Mouse (Mus musculus): ENCODE measurements around the gene Igsf3. TPM values are rescaled to one million over a fixed set of nuclear protein-coding genes. Genes with fewer than 3 reads are reported as not detected.

Gene Igsf3
- total and polyA plus RNA-seq, 3 experiments, result 0.54 to 1.0 (median 0.59) TPM

DNA sequence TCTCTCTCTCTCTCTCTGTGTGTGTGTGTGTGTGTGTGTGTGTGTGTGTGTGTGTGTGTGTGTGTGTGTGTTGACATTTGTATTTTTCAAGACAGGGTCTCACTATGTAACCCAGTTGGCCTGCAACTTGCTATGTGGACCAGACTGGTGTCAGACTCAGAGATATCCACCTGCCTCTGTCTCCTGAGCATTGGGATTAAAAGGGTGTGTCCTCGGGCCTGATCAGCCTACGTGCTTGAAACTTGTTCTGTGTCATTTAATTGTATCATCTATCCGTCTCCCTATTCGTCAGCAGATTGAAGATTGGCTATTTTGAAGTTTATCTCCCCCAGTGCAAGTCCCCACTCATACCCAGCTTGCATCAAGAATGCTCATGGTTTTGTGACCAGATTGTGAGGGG, 14.5 kb upstream of the Igsf3 start:
- peaks cover 2% of the 10 kb centered on the region for H3K9me3 ChIP-seq (replicated peaks; ENCODE audit: low read length)
- DNase-seq (ENCODE audit: extremely low read depth), result no peak
- in situ Hi-C loops (cut with MboI; ENCODE audit: low pct_ligation_motif_present, low pct_unique_long_range_greater_than_20kb, low sequenced_read_pairs) (no loop called here), dilution Hi-C loops (cut with MboI; ENCODE audit: extremely low pct_ligation_motif_present, extremely low pct_unique_long_range_greater_than_20kb, low sequenced_read_pairs) (no loop called here)
- H3K27ac ChIP-seq (ENCODE audit: insufficient read depth, low read depth), result no peak overlapping the region
- TF ChIP-seq PAX5 (IDR thresholded peaks at IDR 0.05; ENCODE audit: low read length) (no peak), ELF1 (IDR thresholded peaks at IDR 0.05; ENCODE audit: low read depth, low read length) (no peak), E2F4 (IDR thresholded peaks at IDR 0.05; ENCODE audit: insufficient replicate concordance, low read depth, low read length) (no peak), CHD1 (IDR thresholded peaks at IDR 0.05; ENCODE audit: low read depth, low read length) (no peak), EP300 (IDR thresholded peaks at IDR 0.05; ENCODE audit: low read length) (no peak), JUND (conservative IDR thresholded peaks at IDR 0.05; ENCODE audit: low read depth, low read length) (no peak), POLR2AphosphoS2 (IDR thresholded peaks at IDR 0.05; ENCODE audit: low read depth, low read length) (no peak), IRF4 (IDR thresholded peaks at IDR 0.05; ENCODE audit: low read depth, low read length) (no peak), MYC (IDR thresholded peaks at IDR 0.05; ENCODE audit: low read depth, low read length) (no peak), KAT2A (IDR thresholded peaks at IDR 0.05; ENCODE audit: insufficient replicate concordance, low read length) (no peak), SMC3 (IDR thresholded peaks at IDR 0.05; ENCODE audit: low read depth, low read length) (no peak), POLR2A (IDR thresholded peaks at IDR 0.05; ENCODE audit: low read depth, low read length) (no peak), USF2 (conservative IDR thresholded peaks at IDR 0.05; ENCODE audit: low read depth, low read length) (no peak), TBP (conservative IDR thresholded peaks at IDR 0.05; ENCODE audit: low read depth, low read length) (no peak), MXI1 (IDR thresholded peaks at IDR 0.05; ENCODE audit: low read depth, low read length) (no peak), SIN3A (IDR thresholded peaks at IDR 0.05; ENCODE audit: low read length) (no peak), JUN (IDR thresholded peaks at IDR 0.05; ENCODE audit: insufficient read depth, low read depth, low read length) (no peak), ZC3H11A (IDR thresholded peaks at IDR 0.05; ENCODE audit: low read depth, low read length) (no peak), MAFK (IDR thresholded peaks at IDR 0.05; ENCODE audit: insufficient replicate concordance, low read length) (no peak)
- H3K4me3 ChIP-seq (replicated peaks in 1 of 3; ENCODE audit: low read depth in 2 of 3, low read length in 2 of 3, poor library complexity in 1 of 3), result no peak overlapping the region
- no peak overlapping the region for H3K4me2 ChIP-seq (ENCODE audit: insufficient read depth, low read depth, poor library complexity, severe bottlenecking)
- no peak overlapping the region for H3K9ac ChIP-seq (ENCODE audit: insufficient read depth, low read depth)
- H3K36me3 ChIP-seq (replicated peaks in 1 of 2; ENCODE audit: control insufficient read depth in 1 of 2, insufficient read depth in 1 of 2, low read length in 1 of 2), result no peaks in the 10 kb centered on the region
- H3K27me3 ChIP-seq (replicated peaks), result no peaks in the 10 kb centered on the region
- H3K4me1 ChIP-seq (ENCODE audit: control insufficient read depth in 1 of 2, insufficient read depth in 2 of 2), result peaks cover 0 to 4% of the 10 kb centered on the region in 2 experiments; a peak in 2 of 4 replicates
- no peaks in the 10 kb centered on the region for H3K79me2 ChIP-seq (replicated peaks; ENCODE audit: control insufficient read depth, extremely low read depth, insufficient read depth, poor library complexity, severe bottlenecking)

DNA sequence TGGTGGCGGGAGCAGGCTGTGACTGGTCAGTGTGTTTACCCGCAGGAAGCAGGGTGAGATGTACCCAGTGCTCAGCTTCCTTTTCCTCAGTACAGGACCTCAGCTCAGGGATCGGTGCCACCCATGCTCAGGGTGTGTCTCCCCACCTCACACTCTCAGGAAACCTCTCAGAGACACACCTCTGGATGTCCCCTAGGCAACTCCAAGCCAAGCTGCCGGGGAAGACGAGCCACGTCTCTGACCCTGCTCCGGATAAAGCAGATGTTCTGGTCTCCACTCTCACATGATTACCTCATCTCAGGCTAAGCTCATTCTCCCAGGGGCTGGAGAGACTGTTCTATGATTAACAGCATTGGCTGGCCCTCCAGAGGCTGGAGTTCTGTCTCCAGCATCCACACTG, 13.3 kb upstream of the Igsf3 start:
- H3K4me3 ChIP-seq (replicated peaks in 1 of 3; ENCODE audit: low read depth in 2 of 3, low read length in 2 of 3, poor library complexity in 1 of 3), result no peak overlapping the region

More for the DNA sequence above, 13.3 kb upstream of the Igsf3 start:
- Histone ChIP-seq H3K4me2 (ENCODE audit: insufficient read depth, low read depth, poor library complexity, severe bottlenecking) (no peak overlapping the region), H3K9ac (ENCODE audit: insufficient read depth, low read depth) (no peak overlapping the region), H3K27ac (ENCODE audit: insufficient read depth, low read depth) (no peak overlapping the region), H3K9me3 (replicated peaks; ENCODE audit: low read length) (peaks cover under 1% of the 10 kb centered on the region), H3K36me3 (replicated peaks in 1 of 2; ENCODE audit: control insufficient read depth in 1 of 2, insufficient read depth in 1 of 2, low read length in 1 of 2) (no peaks in the 10 kb centered on the region), H3K27me3 (replicated peaks) (no peaks in the 10 kb centered on the region), H3K4me1 (ENCODE audit: control insufficient read depth in 1 of 2, insufficient read depth in 2 of 2) (peaks cover 0 to 4% of the 10 kb centered on the region in 2 experiments; a peak in 2 of 4 replicates), H3K79me2 (replicated peaks; ENCODE audit: control insufficient read depth, extremely low read depth, insufficient read depth, poor library complexity, severe bottlenecking) (no peaks in the 10 kb centered on the region)
- no peak for DNase-seq (ENCODE audit: extremely low read depth)
- in situ Hi-C loops (cut with MboI; ENCODE audit: low pct_ligation_motif_present, low pct_unique_long_range_greater_than_20kb, low sequenced_read_pairs) (no loop called here), dilution Hi-C loops (cut with MboI; ENCODE audit: extremely low pct_ligation_motif_present, extremely low pct_unique_long_range_greater_than_20kb, low sequenced_read_pairs) (no loop called here)
- no peak for TF ChIP-seq ELF1 (IDR thresholded peaks at IDR 0.05; ENCODE audit: low read depth, low read length)
- no peak for TF ChIP-seq NELFE (IDR thresholded peaks at IDR 0.05; ENCODE audit: low read depth, low read length)
- no peak for TF ChIP-seq TCF12 (IDR thresholded peaks at IDR 0.05; ENCODE audit: low read depth, low read length)
- no peak for TF ChIP-seq ZNF384 (IDR thresholded peaks at IDR 0.05; ENCODE audit: low read depth, low read length)
- no peak for TF ChIP-seq CHD1 (IDR thresholded peaks at IDR 0.05; ENCODE audit: low read depth, low read length)
- no peak for TF ChIP-seq GABPA (IDR thresholded peaks at IDR 0.05; ENCODE audit: insufficient replicate concordance, low read depth, low read length)
- no peak for TF ChIP-seq HCFC1 (IDR thresholded peaks at IDR 0.05; ENCODE audit: low read depth, low read length)
- no peak for TF ChIP-seq CTCF (conservative IDR thresholded peaks at IDR 0.05 in 1 of 2, IDR thresholded peaks at IDR 0.05 in 1 of 2; ENCODE audit: low read depth in 2 of 2, low read length in 2 of 2)
- TF ChIP-seq IRF4 (IDR thresholded peaks at IDR 0.05; ENCODE audit: low read depth, low read length), result no peak
- TF ChIP-seq PAX5 (IDR thresholded peaks at IDR 0.05; ENCODE audit: low read length), result no peak
- no peak for TF ChIP-seq POLR2A (IDR thresholded peaks at IDR 0.05; ENCODE audit: low read depth, low read length)
- no peak for TF ChIP-seq MAFK (IDR thresholded peaks at IDR 0.05; ENCODE audit: insufficient replicate concordance, low read length)
- TF ChIP-seq JUND (conservative IDR thresholded peaks at IDR 0.05; ENCODE audit: low read depth, low read length), result no peak
- TF ChIP-seq BHLHE40 (IDR thresholded peaks at IDR 0.05; ENCODE audit: low read depth, low read length), result no peak
- TF ChIP-seq EP300 (IDR thresholded peaks at IDR 0.05; ENCODE audit: low read length), result no peak
- no peak for TF ChIP-seq ZMIZ1 (IDR thresholded peaks at IDR 0.05; ENCODE audit: low read depth, low read length)
- TF ChIP-seq SMC3 (IDR thresholded peaks at IDR 0.05; ENCODE audit: low read depth, low read length), result no peak
